Mouse (Mus musculus) mesoderm, embryonic 11.5 days (tissue): ENCODE measurements around the gene Atp5e.

ENCODE experiments used
- DNase-seq: peaks from one replicate; pipeline ENCODE4 v3.0.0-alpha.2; 2012; ENCODE audit warnings: low read depth, low spot score

The Atp5e gene

GRCm38 (mm10) chr2:174415001-174415730, 48.7 kb downstream of the Atp5e start:
- DNase-seq = no peak

- no peak for DNase-seq
These were observed 50.8 kb downstream of the Atp5e start for GRCm38 (mm10) chr2:174413127-174413526.
